Mouse (Mus musculus): ENCODE measurements at regions not wholly inside any gene's neighbourhood (a gene's known extent, or its start where the extent isn't known, plus 50 kb on each side); places are given as distances from the start of the nearest gene placed in this dataset.

GRCm38 (mm10) chr5:119300106-119300505 is 370.4 kb upstream of the Tbx3 start:
- no peak for DNase-seq (ENCODE audit: low read depth)

- DNase-seq (ENCODE audit: low read depth): no peak
Measured at GRCm38 (mm10) chr5:119301539-119301938, 368.9 kb upstream of the Tbx3 start.

DNA sequence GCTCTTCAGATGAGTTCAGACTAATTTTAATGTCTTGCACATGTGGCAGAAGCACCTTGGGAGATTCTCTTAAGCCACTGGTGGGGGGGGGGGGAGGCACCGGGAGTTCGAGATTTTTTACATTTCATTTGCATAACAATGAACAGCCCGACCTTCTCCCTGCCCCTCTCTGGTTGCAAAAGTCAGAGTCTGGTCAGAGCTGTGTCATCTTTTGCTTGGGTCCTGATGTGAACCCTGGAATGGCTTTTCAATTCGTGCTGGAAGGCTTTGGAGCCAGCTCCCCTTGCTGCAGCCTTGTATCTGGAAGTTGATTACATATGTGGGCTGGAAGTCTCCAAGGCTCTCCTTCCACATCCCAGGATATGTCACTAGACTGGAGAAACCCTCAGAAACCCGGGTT is 365.7 kb upstream of the Tbx3 start:
- no peak for DNase-seq (ENCODE audit: low read depth)

DNA sequence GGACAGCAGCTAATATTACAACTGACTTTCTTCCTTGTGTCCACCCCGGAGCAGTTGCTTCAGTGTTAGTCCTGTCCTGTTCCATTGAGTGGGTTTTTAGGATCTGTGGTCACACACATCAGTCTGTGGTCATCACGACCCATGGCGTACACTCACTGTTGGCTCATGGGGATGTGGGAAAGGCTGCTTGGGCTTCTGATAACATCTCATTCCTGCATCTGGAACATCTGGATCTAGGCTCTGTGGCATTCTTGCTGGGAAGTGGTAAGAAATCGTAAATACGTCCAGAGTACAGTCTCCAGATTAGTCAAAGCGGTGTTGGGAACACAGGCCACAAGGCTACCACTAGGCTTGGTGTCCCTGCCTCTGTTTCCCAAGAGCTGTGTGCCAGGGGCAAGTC is 362.7 kb upstream of the Tbx3 start:
- DNase-seq (ENCODE audit: low read depth): no peak

- DNase-seq (ENCODE audit: low read depth): no peak
Measured at GRCm38 (mm10) chr5:119310178-119310930, 360.1 kb upstream of the Tbx3 start.

DNA sequence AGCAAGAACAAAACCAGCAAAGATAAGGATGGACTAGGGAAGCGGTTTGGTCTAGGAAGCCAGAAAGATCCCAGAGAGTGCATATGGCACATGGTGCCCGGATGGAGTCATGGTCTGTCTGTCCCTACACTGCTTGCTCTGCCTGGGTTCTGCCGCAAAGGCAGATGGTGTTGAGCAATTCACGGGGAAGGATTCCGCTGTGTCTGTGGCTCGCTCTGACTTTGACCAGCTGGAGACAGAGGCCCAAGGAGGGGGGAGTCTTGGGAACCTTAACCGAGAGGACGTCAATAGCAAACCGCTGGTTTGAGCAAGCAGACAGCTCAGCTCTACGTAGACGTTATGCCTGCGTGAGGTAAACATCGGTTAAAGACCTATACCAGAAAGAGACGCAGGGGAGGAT is 357.7 kb upstream of the Tbx3 start:
- no peak for DNase-seq (ENCODE audit: low read depth)

- DNase-seq (ENCODE audit: low read depth): no peak
Measured at GRCm38 (mm10) chr5:119315149-119315548, 355.3 kb upstream of the Tbx3 start.

GRCm38 (mm10) chr5:119317617-119318016 is 352.9 kb upstream of the Tbx3 start:
- DNase-seq (ENCODE audit: low read depth): no peak

DNA sequence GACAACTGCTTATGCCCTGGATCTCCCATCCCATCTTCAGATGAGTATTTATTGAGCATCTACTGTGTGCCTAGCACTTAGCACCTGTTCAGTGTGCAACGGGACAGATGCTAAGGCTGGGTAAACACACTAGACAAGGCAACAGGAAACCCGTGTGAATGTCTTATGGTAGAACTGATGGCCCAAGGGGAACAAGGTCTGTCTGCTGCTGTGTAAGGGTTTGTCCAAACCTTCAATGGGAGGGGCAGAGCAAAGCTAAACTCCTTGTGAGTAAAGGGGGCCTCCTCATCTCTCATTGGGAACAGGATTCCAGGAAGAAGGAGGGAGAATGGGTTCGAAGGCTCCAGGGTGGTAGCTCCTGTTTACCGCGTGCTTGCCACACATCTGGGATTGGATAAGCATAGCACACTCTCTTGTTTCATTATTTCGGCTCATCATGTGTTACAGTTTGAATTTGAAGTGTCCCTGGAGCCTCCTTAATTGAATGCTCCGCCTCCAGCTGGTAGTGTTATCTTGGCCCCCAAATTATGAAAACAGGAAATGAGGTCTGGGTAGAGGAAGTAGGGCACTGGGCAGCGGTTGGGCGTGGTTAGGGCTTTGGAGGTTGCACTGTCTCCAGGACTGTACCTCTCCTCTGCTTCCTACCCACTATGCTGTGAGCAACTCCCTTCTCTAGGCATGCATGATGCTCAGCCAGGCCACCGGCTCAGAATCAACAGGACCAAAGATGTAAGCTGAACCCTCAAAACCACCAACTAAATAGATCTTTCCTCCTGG is 348.9 kb upstream of the Tbx3 start:
- DNase-seq (ENCODE audit: low read depth): peak; percentile 74

DNA sequence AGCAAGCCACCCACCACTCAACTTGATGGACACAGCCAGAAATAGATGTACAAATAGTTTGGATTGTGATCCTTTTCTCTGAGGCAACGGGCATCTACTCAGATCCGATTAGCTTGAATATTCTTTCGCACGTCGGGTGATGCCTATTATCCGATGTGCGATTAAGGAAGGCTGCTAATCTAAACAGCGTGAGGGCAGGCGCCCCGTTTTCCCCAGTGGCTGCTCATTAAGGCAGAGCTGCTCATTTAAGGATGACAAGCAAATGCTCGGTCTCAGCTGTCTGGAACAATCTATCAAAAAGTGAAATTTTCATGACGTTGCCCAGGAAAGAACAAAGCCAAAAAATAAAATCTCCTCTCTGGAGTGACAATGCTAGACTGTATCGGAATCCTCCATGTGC is 348.1 kb upstream of the Tbx3 start:
- no peak for DNase-seq (ENCODE audit: low read depth)

- no peak for DNase-seq (ENCODE audit: low read depth)
Measured at GRCm38 (mm10) chr5:119325681-119326255, 344.7 kb upstream of the Tbx3 start.

DNA sequence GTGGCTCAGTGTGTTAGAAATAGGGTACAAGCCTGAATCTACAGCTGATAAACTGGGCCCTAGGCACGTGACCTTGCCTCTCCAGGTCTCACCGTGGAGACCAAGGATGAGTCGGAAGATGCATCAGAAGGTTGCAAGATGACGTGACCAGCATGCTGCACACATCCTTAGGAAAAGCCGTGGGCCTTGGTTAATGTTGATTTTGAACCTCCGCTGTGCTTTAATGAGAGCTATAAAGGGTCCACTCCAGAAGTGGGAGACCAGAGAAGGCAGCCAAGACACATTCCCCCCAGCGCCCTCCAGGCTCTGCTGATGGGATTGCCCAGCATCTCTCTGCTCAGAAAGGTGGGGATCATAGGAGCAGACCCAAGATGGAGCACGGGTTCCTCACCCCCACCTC is 343.6 kb upstream of the Tbx3 start:
- DNase-seq (ENCODE audit: low read depth): no peak

GRCm38 (mm10) chr5:119328971-119329370 is 341.5 kb upstream of the Tbx3 start:
- no peak for DNase-seq (ENCODE audit: low read depth)

- peak; percentile 16 for DNase-seq (ENCODE audit: low read depth)
Measured at GRCm38 (mm10) chr5:119329371-119329770, 341.1 kb upstream of the Tbx3 start.

DNA sequence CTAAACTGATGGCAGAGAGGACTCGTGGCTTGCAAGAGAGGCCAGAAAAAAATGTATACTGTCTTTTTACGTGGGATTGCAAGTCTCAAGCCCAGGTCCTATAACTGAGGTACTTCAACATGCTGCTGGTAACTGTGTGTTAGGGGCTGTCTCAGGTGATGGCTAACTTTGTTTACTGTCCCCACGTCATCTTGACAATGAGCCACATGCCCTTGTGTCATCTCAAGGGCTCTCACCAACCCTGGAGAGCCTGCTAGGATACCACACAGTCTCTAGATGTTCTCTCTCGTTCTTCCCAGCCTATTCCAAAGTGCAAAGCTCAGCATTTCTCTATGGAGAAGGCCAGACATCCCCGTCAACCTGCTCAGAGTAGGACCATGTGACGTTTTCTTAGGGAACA is 340.6 kb upstream of the Tbx3 start:
- no peak for DNase-seq (ENCODE audit: low read depth)

DNA sequence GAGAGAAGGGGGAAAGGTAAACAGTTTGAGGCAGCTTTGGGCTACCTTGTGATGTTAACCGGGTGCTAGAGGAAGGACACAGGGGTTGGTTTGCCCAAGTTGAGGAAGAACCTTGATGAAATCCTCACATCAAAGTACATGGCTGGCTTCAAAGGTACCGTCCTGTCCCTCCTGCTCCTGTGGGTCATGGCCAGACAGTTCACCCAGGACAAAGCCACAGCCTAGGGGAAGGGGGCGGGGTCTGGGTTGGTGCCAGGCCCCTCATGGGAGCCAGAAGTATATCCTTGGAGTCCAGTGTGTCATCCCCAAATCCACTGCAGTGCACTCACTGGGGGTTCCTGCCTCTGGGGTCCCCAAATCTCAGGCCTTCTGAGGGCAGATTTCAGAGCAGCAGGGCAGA is 339.0 kb upstream of the Tbx3 start:
- no peak for DNase-seq (ENCODE audit: low read depth)

DNA sequence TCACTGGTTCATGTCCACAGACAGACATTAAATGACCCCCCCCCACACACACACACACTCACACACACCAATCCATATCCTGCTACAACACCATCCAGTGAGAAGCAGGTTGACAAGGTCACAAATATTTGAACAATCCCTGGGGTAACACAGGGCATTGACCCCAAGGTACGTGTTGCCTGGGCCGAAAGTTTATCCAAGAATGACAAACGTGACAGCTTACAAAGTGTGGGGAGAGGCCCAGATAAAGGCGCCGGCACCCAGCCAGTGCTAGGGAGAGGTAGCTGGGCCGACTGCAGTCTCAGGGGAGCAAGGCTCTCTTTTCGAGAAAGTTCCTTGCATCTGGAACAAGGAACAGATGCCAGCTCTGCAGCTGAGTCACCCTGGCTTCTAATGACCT is 337.8 kb upstream of the Tbx3 start:
- no peak for DNase-seq (ENCODE audit: low read depth)

DNA sequence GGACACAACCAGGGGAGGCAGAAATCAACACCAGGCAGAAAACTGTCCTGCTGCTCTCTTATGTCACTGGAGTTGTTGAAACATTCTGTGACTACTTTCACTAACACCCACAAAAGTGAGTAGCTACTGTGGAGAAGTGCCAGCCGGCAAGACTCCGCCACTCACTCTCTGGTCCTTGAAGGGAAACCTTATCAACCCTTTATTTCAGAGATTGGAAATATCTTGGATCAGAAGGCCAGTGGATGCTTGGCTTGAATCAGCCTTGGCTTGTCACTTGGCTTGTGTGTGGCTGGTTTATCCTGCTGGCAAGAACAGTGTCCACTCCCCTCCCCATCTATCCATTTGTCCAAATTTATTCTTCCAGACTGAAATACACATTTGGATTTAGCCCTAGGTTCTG is 335.3 kb upstream of the Tbx3 start:
- no peak for DNase-seq (ENCODE audit: low read depth)

GRCm38 (mm10) chr5:119335979-119336378 is 334.5 kb upstream of the Tbx3 start:
- no peak for DNase-seq (ENCODE audit: low read depth)

DNA sequence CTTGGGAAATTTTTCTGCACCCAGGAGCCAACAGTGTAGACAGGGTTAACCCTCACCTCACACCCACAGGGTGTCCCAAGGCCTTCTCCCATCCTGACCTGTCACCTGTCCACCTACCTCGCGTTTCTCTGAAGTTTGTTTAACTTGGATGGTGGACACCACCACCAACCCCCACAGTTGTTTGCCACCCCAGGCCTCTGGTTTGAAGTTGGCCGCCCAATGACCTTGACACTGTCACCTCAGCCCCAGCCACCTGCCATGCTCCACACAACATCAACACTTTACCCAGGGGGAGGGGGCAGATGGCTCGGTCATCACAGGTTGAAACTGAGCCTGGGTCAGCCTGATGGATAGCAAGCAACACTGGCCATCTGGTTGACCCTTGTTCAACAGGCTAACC is 332.7 kb upstream of the Tbx3 start:
- no peak for DNase-seq (ENCODE audit: low read depth)

- DNase-seq (ENCODE audit: low read depth): no peak
Measured at GRCm38 (mm10) chr5:119338711-119339110, 331.8 kb upstream of the Tbx3 start.

DNA sequence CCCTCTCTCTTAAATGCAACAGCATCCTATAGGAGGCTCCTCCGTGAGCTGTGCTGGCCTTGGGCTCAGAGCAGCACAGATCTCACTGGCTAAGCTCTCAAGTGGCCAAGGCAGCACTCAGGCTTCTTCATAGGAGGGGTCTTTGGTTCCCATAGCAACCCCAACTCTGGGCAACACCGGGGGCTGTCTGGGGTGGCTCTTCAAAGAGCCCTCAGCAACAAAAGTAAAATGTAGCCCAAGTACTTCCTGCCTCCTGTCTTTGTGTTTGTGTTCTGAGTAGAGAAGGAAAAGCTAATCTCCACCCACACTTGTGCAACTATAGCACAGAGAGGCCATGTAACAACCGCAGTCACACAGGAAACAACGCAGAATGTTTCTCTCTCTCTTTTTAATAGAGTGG is 322.2 kb upstream of the Tbx3 start:
- DNase-seq (ENCODE audit: low read depth): no peak

DNA sequence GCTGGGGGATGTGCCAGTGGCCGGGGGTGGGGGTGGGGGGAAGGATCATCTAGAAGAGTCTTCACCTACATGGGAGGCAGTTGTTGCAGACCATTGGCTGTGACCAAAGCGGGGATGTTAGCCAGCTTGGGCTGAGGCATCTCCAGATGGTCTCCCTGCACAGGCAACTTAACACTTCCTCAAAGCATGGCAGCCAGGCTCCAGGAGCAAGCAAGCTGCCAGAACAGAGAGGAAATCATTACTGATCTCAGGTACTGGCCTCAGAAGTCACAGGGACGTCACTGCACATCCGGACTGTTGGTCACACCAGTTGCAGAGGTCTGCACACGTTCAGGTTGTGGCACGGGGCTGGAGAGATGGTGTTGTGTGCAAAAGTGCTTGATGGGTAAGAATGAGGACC is 321.1 kb upstream of the Tbx3 start:
- DNase-seq (ENCODE audit: low read depth): no peak
